Mouse (Mus musculus) megakaryocyte progenitor cell, adult 5-6 weeks (primary cell): ENCODE measurements at regions not wholly inside any gene's neighbourhood (a gene's known extent, or its start where the extent isn't known, plus 50 kb on each side); places are given as distances from the start of the nearest gene placed in this dataset.

ENCODE experiments used
- ATAC-seq: replicated peaks from 2 replicates; pipeline ENCODE4 v1.8.0; 2016; ENCODE audit warnings: mild to moderate bottlenecking, moderate TSS enrichment, inconsistent platforms; ENCODE audit not compliant: poor library complexity

GRCm38 (mm10) chr8:92071305-92072253 is 269.7 kb upstream of the Irx3 start:
- no peak for ATAC-seq

GRCm38 (mm10) chr8:92070704-92071103 is 268.8 kb upstream of the Irx3 start:
- ATAC-seq = no peak

- no peak for ATAC-seq
These were observed 264.6 kb upstream of the Irx3 start for GRCm38 (mm10) chr8:92066435-92066834.

GRCm38 (mm10) chr8:92065554-92066239 is 263.8 kb upstream of the Irx3 start:
- ATAC-seq = no peak

GRCm38 (mm10) chr8:92064971-92065370 is 263.1 kb upstream of the Irx3 start:
- no peak for ATAC-seq

GRCm38 (mm10) chr8:92064175-92064821 is 262.4 kb upstream of the Irx3 start:
- ATAC-seq = no peak

- ATAC-seq = peak; percentile 54; the same call in 1 of the 2 replicates
These were observed 261.5 kb upstream of the Irx3 start for GRCm38 (mm10) chr8:92063333-92063732.

GRCm38 (mm10) chr8:92059471-92059870 is 257.6 kb upstream of the Irx3 start:
- no peak for ATAC-seq

- no peak for ATAC-seq
These were observed 257.1 kb upstream of the Irx3 start for GRCm38 (mm10) chr8:92058953-92059352.

- ATAC-seq = no peak
These were observed 256.0 kb upstream of the Irx3 start for GRCm38 (mm10) chr8:92057857-92058256.

- ATAC-seq = peak; percentile 88
These were observed 253.7 kb upstream of the Irx3 start for GRCm38 (mm10) chr8:92055590-92055989.

- ATAC-seq = peak; percentile 100
These were observed 242.8 kb upstream of the Irx3 start for GRCm38 (mm10) chr8:92044695-92045094.

- no peak for ATAC-seq
These were observed 241.1 kb upstream of the Irx3 start for GRCm38 (mm10) chr8:92042951-92043350.

- no peak for ATAC-seq
These were observed 228.1 kb upstream of the Irx3 start for GRCm38 (mm10) chr8:92029954-92030353.

GRCm38 (mm10) chr8:92029516-92029915 is 227.6 kb upstream of the Irx3 start:
- no peak for ATAC-seq

GRCm38 (mm10) chr8:92028308-92028707 is 226.4 kb upstream of the Irx3 start:
- ATAC-seq = peak; percentile 60

- no peak for ATAC-seq
These were observed 222.3 kb upstream of the Irx3 start for GRCm38 (mm10) chr8:92024133-92024532.

GRCm38 (mm10) chr8:92021521-92021920 is 219.7 kb upstream of the Irx3 start:
- no peak for ATAC-seq

GRCm38 (mm10) chr8:92014704-92015103 is 212.8 kb upstream of the Irx3 start:
- ATAC-seq = peak; percentile 81

- ATAC-seq = no peak
These were observed 211.3 kb upstream of the Irx3 start for GRCm38 (mm10) chr8:92013183-92013582.

GRCm38 (mm10) chr8:92010412-92010811 is 208.5 kb upstream of the Irx3 start:
- 0 out of 2 replicates have a peak, but pooled peaks have one; percentile 3 for ATAC-seq
